Mouse (Mus musculus): ENCODE measurements around the gene Mfsd4b1. TPM values are rescaled to one million over a fixed set of nuclear protein-coding genes. Genes with fewer than 3 reads are reported as not detected.

Mfsd4b1 gene
- polyA plus RNA-seq, 1 experiment from 2014 or later: 0.07 TPM

GRCm38 (mm10) chr10:40029610-40030009, 4.5 kb upstream of the Mfsd4b1 start:
- DNase-seq (ENCODE audit: low spot score): no peak
- Histone ChIP-seq H3K9ac (ENCODE audit: low read length) (no peak overlapping the region), H3K9me3 (ENCODE audit: control insufficient read depth, low read length) (no peaks in the 10 kb centered on the region), H3K4me1 (replicated peaks; ENCODE audit: control insufficient read depth, insufficient read depth) (no peaks in the 10 kb centered on the region), H3K4me2 (replicated peaks; ENCODE audit: low read depth) (no peak overlapping the region), H3K27me3 (ENCODE audit: control insufficient read depth, insufficient read depth, low read length) (no peaks in the 10 kb centered on the region), H3K4me3 (ENCODE audit: low read depth, low read length) (no peak overlapping the region), H3K36me3 (ENCODE audit: control insufficient read depth, insufficient read depth, low read length) (no peaks in the 10 kb centered on the region), H3K27ac (replicated peaks) (no peak overlapping the region)
- TF ChIP-seq CTCF (IDR thresholded peaks at IDR 0.05; ENCODE audit: low read depth) (no peak), EP300 (optimal IDR thresholded peaks at IDR 0.05) (no peak)
- WGBS: 70% methylated on average over 2 of the region's 2 CpGs
- no peak for ATAC-seq (ENCODE audit: low FRiP score, low TSS enrichment)

DNA sequence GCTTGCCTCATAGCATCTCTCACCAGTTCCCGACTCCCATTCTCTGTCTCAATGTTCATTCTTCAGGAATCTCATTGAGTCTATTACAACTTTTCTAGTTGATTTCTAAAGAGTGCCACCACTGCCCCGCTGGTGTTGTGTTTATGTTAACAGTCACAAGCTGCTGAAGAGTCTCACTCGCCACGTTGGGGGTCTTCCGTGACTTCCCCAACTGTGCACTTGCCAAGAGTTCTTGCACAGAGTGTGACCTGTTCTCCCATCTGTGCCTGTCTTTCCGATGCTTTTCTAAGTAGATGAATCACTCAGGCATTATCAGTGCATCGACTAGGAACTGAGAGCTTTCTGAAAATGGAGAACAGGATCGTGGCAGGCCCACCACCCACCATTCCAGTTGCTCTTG, 3.0 kb upstream of the Mfsd4b1 start:
- no peaks in the 10 kb centered on the region for H3K27me3 ChIP-seq (ENCODE audit: control insufficient read depth, insufficient read depth, low read length)
- TF ChIP-seq CTCF (IDR thresholded peaks at IDR 0.05; ENCODE audit: low read depth): no peak
- no peak for TF ChIP-seq EP300 (optimal IDR thresholded peaks at IDR 0.05)
- H3K36me3 ChIP-seq (ENCODE audit: control insufficient read depth, insufficient read depth, low read length): no peaks in the 10 kb centered on the region
- H3K4me2 ChIP-seq (replicated peaks; ENCODE audit: low read depth): no peak overlapping the region
- H3K4me3 ChIP-seq (ENCODE audit: low read depth, low read length): no peak overlapping the region
- no peak overlapping the region for H3K27ac ChIP-seq (replicated peaks)
- ATAC-seq (ENCODE audit: low FRiP score, low TSS enrichment) (no peak), DNase-seq (ENCODE audit: low spot score) (no peak)
- H3K9ac ChIP-seq (ENCODE audit: low read length): no peak overlapping the region
- no peaks in the 10 kb centered on the region for H3K4me1 ChIP-seq (replicated peaks; ENCODE audit: control insufficient read depth, insufficient read depth)
- no peaks in the 10 kb centered on the region for H3K9me3 ChIP-seq (ENCODE audit: control insufficient read depth, low read length)
- WGBS: 75% methylated on average over 8 of the region's 8 CpGs

GRCm38 (mm10) chr10:40026546-40026945, 1.5 kb upstream of the Mfsd4b1 start:
- H3K36me3 ChIP-seq (ENCODE audit: control insufficient read depth, insufficient read depth, low read length): no peaks in the 10 kb centered on the region
- no peak overlapping the region for H3K9ac ChIP-seq (ENCODE audit: low read length)
- no peak overlapping the region for H3K4me3 ChIP-seq (ENCODE audit: low read depth, low read length)
- no peak overlapping the region for H3K27ac ChIP-seq (replicated peaks)
- no peaks in the 10 kb centered on the region for H3K27me3 ChIP-seq (ENCODE audit: control insufficient read depth, insufficient read depth, low read length)
- DNase-seq (ENCODE audit: low spot score): no peak
- no peaks in the 10 kb centered on the region for H3K9me3 ChIP-seq (ENCODE audit: control insufficient read depth, low read length)
- H3K4me2 ChIP-seq (replicated peaks; ENCODE audit: low read depth): no peak overlapping the region
- 88% methylated on average over 5 of the region's 5 CpGs for WGBS
- no peak for ATAC-seq (ENCODE audit: low FRiP score, low TSS enrichment)
- TF ChIP-seq EP300 (optimal IDR thresholded peaks at IDR 0.05) (no peak), CTCF (IDR thresholded peaks at IDR 0.05; ENCODE audit: low read depth) (no peak)
- H3K4me1 ChIP-seq (replicated peaks; ENCODE audit: control insufficient read depth, insufficient read depth): no peaks in the 10 kb centered on the region

DNA sequence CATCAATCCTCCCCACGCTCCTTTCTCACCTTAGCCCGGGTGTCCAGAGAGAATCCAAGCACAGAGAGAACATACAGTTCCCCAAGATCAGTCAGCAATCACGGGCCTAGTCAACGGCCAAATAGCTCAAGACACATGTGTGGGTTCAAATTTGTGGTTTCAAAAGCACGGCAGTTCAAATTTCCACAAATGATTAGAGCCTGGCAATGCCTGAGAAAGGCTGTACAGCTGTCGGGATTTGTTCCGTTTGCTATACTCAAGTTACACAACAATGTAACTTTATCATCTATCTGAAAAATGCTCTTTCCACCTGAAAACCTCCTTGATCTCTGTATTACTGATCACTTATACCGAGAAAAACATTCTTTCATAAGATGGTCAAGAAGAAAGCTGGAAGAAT, 492 bp upstream of the Mfsd4b1 start:
- TF ChIP-seq EP300 (optimal IDR thresholded peaks at IDR 0.05): no peak
- no peak for TF ChIP-seq CTCF (IDR thresholded peaks at IDR 0.05; ENCODE audit: low read depth)
- H3K27ac ChIP-seq (replicated peaks): no peak overlapping the region
- peak overlapping the region; percentile 53 for H3K4me3 ChIP-seq (ENCODE audit: low read depth, low read length)
- H3K4me1 ChIP-seq (replicated peaks; ENCODE audit: control insufficient read depth, insufficient read depth): no peaks in the 10 kb centered on the region
- WGBS: 50% methylated on average over 8 of the region's 8 CpGs
- no peaks in the 10 kb centered on the region for H3K27me3 ChIP-seq (ENCODE audit: control insufficient read depth, insufficient read depth, low read length)
- no peaks in the 10 kb centered on the region for H3K36me3 ChIP-seq (ENCODE audit: control insufficient read depth, insufficient read depth, low read length)
- peak overlapping the region; percentile 98 for H3K4me2 ChIP-seq (replicated peaks; ENCODE audit: low read depth)
- H3K9me3 ChIP-seq (ENCODE audit: control insufficient read depth, low read length): no peaks in the 10 kb centered on the region
- H3K9ac ChIP-seq (ENCODE audit: low read length): no peak overlapping the region
- DNase-seq (ENCODE audit: low spot score) (no peak), ATAC-seq (ENCODE audit: low FRiP score, low TSS enrichment) (no peak)

DNA sequence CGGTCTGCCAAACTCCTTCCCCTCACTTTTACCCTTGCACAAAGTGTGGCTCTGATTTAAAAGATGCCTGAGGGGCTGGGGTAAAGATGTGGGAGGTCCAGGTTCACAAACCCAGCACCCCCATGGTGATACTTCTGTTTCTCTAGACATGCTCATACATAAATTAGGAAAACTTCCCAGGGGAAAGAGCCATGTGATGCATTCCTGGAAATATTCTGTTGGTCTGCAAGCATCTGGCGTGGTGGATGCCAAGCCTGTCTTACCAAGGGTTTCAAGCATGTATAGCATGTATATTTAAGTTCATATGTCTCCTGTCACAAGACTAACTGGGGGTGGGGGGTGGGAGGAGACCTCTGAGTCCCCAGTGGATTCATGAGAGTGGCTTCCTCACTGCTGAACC, 4.7 kb downstream of the Mfsd4b1 start:
- DNase-seq (ENCODE audit: low spot score) (no peak), ATAC-seq (ENCODE audit: low FRiP score, low TSS enrichment) (no peak)

DNA sequence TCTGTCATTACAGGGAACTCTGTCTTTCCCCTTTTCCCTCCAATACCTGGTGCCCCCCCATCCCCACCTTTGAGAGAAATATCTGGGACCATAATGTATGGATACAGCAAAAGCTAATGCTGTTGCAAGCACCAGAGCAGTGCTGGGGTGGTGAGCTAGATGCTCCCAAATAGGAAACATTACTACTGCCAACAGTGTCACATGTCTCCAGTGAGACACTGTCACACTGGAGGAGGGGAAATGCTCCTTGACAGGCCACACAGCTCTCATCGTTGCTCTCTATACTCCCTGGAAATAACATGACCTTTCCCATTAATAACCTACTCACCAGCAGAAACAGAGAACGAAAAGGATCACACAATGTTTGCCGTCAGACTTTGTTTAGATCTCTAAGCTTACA, 5.6 kb downstream of the Mfsd4b1 start:
- Histone ChIP-seq H3K9ac (ENCODE audit: low read length) (no peak overlapping the region), H3K27me3 (ENCODE audit: control insufficient read depth, insufficient read depth, low read length) (no peaks in the 10 kb centered on the region), H3K4me2 (replicated peaks; ENCODE audit: low read depth) (no peak overlapping the region), H3K36me3 (ENCODE audit: control insufficient read depth, insufficient read depth, low read length) (no peaks in the 10 kb centered on the region), H3K9me3 (ENCODE audit: control insufficient read depth, low read length) (no peaks in the 10 kb centered on the region), H3K27ac (replicated peaks) (no peak overlapping the region), H3K4me3 (ENCODE audit: low read depth, low read length) (no peak overlapping the region), H3K4me1 (replicated peaks; ENCODE audit: control insufficient read depth, insufficient read depth) (no peaks in the 10 kb centered on the region)
- TF ChIP-seq EP300 (optimal IDR thresholded peaks at IDR 0.05): no peak
- no peak for TF ChIP-seq CTCF (IDR thresholded peaks at IDR 0.05; ENCODE audit: low read depth)
- 33% methylated on average over 3 of the region's 3 CpGs for WGBS
- ATAC-seq (ENCODE audit: low FRiP score, low TSS enrichment): no peak
- no peak for DNase-seq (ENCODE audit: low spot score)

More for the DNA sequence above, 4.7 kb downstream of the Mfsd4b1 start:
- Histone ChIP-seq H3K9ac (ENCODE audit: low read length) (no peak overlapping the region), H3K27me3 (ENCODE audit: control insufficient read depth, insufficient read depth, low read length) (no peaks in the 10 kb centered on the region), H3K27ac (replicated peaks) (no peak overlapping the region), H3K4me1 (replicated peaks; ENCODE audit: control insufficient read depth, insufficient read depth) (no peaks in the 10 kb centered on the region), H3K36me3 (ENCODE audit: control insufficient read depth, insufficient read depth, low read length) (no peaks in the 10 kb centered on the region), H3K9me3 (ENCODE audit: control insufficient read depth, low read length) (no peaks in the 10 kb centered on the region), H3K4me3 (ENCODE audit: low read depth, low read length) (no peak overlapping the region), H3K4me2 (replicated peaks; ENCODE audit: low read depth) (no peak overlapping the region)
- TF ChIP-seq EP300 (optimal IDR thresholded peaks at IDR 0.05): no peak
- no peak for TF ChIP-seq CTCF (IDR thresholded peaks at IDR 0.05; ENCODE audit: low read depth)
- WGBS: 63% methylated on average over 2 of the region's 2 CpGs
